ENCODE assay signal across 9 mouse cellular contexts in genomic region chr6:33929342-33930086, GRCm38 (mm10).
A peak's percentile ranks its signal among the peaks of the same experiment; 100 is the strongest.
DNase-seq lines count a peak whose midpoint lies in the region.
"Had no signal": no experiment of that assay in that cellular context is flagged by ENCODE, and none has a peak within 500 bp of the region (broad histone marks: within the 10 kb centered on the region; RNA-seq: fewer than 3 reads in every experiment).

No protein-coding gene starts in this region.

- peak; percentile 84 for DNase-seq in MN1 (ENCODE audit: low spot score)
- DNase-seq in cerebellum, adult 8-10 months: peak; percentile 81
- DNase-seq in frontal cortex, adult 2 months (ENCODE audit: extremely low spot score in 1 of 2, low spot score in 1 of 2): peak; percentile 59 to 90
- DNase-seq in hindbrain, embryonic 10.5 days (ENCODE audit: low spot score): peak; percentile 81
- DNase-seq in layer of hippocampus, adult 8-10 months (ENCODE audit: low spot score in 2 of 2): peak; percentile 66 to 79
- peak; percentile 84 for DNase-seq in lung, postnatal 10 days
- peak; percentile 81 for DNase-seq in retina, postnatal 1 day
- peak; percentile 80 to 81 for DNase-seq in thymus, postnatal 36 days

- H3K27me3 ChIP-seq in hindbrain, embryonic 10.5 days (ENCODE audit: insufficient read depth, poor library complexity, severe bottlenecking): no peaks in the 10 kb centered on the region

- whole genome bisulfite sequencing in hindbrain, embryonic 10.5 days: 30% methylated on average over 13 of the region's 13 CpGs

- H3K36me3 ChIP-seq in hindbrain, embryonic 10.5 days: no peaks in the 10 kb centered on the region

- H3K27ac ChIP-seq in hindbrain, embryonic 10.5 days: no peak overlapping the region

- no peaks in the 10 kb centered on the region; the same call in 1 of the 2 replicates for H3K4me1 ChIP-seq in hindbrain, embryonic 10.5 days (replicated peaks)

- no peaks in the 10 kb centered on the region for H3K9me3 ChIP-seq in hindbrain, embryonic 10.5 days

- H3K4me3 ChIP-seq in hindbrain, embryonic 10.5 days: no peak overlapping the region
- H3K4me3 ChIP-seq: myocyte had no signal
